Comparison of ENCODE assay signal across 8 mouse cellular contexts in the genomic region with DNA sequence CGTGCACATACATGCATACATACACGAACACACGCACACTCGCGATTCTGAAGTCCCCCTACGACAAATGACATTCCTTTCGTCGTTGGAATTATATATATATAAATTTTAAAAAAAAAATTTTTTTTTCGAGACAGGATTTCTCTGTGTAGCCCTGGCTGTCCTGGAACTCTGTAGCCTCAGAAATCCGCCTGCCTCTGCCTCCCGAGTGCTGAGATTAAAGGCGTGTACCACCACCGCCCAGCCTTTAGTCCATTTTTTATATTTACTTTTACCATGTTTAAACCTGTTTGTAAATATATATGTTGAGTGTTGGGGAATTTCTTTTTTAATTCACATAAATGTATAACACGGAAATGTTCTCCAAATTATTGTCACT. TPM values are rescaled to one million over a fixed set of nuclear protein-coding genes. Genes with fewer than 3 reads are reported as not detected.
DNase-seq lines count a peak whose midpoint lies in the region; ATAC-seq lines count a peak whose summit lies in the region.
"Had no signal": no experiment of that assay in that cellular context is flagged by ENCODE, and none has a peak within 500 bp of the region (broad histone marks: within the 10 kb centered on the region; RNA-seq: fewer than 3 reads in every experiment).

No protein-coding gene starts in this region.

- H3K4me2 ChIP-seq in forebrain, embryonic 13.5 days, result peak overlapping the region; percentile 89
- H3K4me2 ChIP-seq in limb, embryonic 15.5 days, result peak overlapping the region; percentile 72
- peak overlapping the region; percentile 69 for H3K4me2 ChIP-seq in stomach, embryonic 16.5 days (ENCODE audit: low read depth, low read length)

- WGBS in forebrain, embryonic 13.5 days, result 21% methylated on average over 14 of the region's 14 CpGs
- 17% methylated on average over 14 of the region's 14 CpGs for WGBS in limb, embryonic 15.5 days
- WGBS in stomach, embryonic 16.5 days, result 14% methylated on average over 14 of the region's 14 CpGs

- peak overlapping the region; percentile 71 for H3K9ac ChIP-seq in forebrain, embryonic 13.5 days
- peak overlapping the region; percentile 44; the same call in 1 of the 2 replicates for H3K9ac ChIP-seq in limb, embryonic 15.5 days
- peak overlapping the region; percentile 73 for H3K9ac ChIP-seq in stomach, embryonic 16.5 days (ENCODE audit: low read length)

- ATAC-seq in megakaryocyte, adult 5-6 weeks (ENCODE audit: poor library complexity, severe bottlenecking), result no peak
- peak; percentile 19; the same call in 1 of the 2 replicates for ATAC-seq in forebrain, embryonic 13.5 days
- no peak for ATAC-seq in limb, embryonic 15.5 days (ENCODE audit: insufficient number of reproducible peaks, low FRiP score, low TSS enrichment, low read depth)
- no peak for ATAC-seq in stomach, embryonic 16.5 days (ENCODE audit: insufficient read depth, low FRiP score)

- peak overlapping the region; percentile 95 for H3K4me3 ChIP-seq in megakaryocyte, embryonic 14.5 days (replicated peaks)
- H3K4me3 ChIP-seq in forebrain, embryonic 13.5 days, result peak overlapping the region; percentile 89
- peak overlapping the region; percentile 91 for H3K4me3 ChIP-seq in limb, embryonic 15.5 days
- H3K4me3 ChIP-seq in stomach, embryonic 16.5 days (replicated peaks; ENCODE audit: low read length), result peak overlapping the region; percentile 81

- peaks cover 26% of the 10 kb centered on the region for H3K36me3 ChIP-seq in megakaryocyte, embryonic 14.5 days (replicated peaks; ENCODE audit: low read length)
- peaks cover 10% of the 10 kb centered on the region for H3K36me3 ChIP-seq in forebrain, embryonic 13.5 days (ENCODE audit: poor library complexity, severe bottlenecking)
- H3K36me3 ChIP-seq in limb, embryonic 15.5 days, result peaks cover 16% of the 10 kb centered on the region
- no peaks in the 10 kb centered on the region for H3K36me3 ChIP-seq in stomach, embryonic 16.5 days (ENCODE audit: control insufficient read depth, insufficient read depth, low read length)

- no peak for DNase-seq in gastrocnemius, postnatal 36 days
- no peak for DNase-seq in right cerebral cortex, postnatal 36 days (ENCODE audit: low spot score in 2 of 2)

- intact Hi-C loops in gastrocnemius, postnatal 36 days (cut with DNase I), result no loop called here

- no peaks in the 10 kb centered on the region for H3K27me3 ChIP-seq in megakaryocyte, embryonic 14.5 days (replicated peaks)
- no peaks in the 10 kb centered on the region for H3K27me3 ChIP-seq in forebrain, embryonic 13.5 days
- H3K27me3 ChIP-seq in limb, embryonic 15.5 days, result no peaks in the 10 kb centered on the region
- no peaks in the 10 kb centered on the region for H3K27me3 ChIP-seq in stomach, embryonic 16.5 days (ENCODE audit: control insufficient read depth, insufficient read depth, low read length)

- H3K27ac ChIP-seq in forebrain, embryonic 13.5 days, result no peak overlapping the region
- no peak overlapping the region for H3K27ac ChIP-seq in limb, embryonic 15.5 days
- 0 out of 2 replicates have a peak overlapping the region, but pooled peaks have one; percentile 49 for H3K27ac ChIP-seq in stomach, embryonic 16.5 days (ENCODE audit: low read length)

- no peaks in the 10 kb centered on the region for H3K9me3 ChIP-seq in megakaryocyte, embryonic 14.5 days
- H3K9me3 ChIP-seq in forebrain, embryonic 13.5 days (replicated peaks), result no peaks in the 10 kb centered on the region
- no peaks in the 10 kb centered on the region for H3K9me3 ChIP-seq in limb, embryonic 15.5 days
- no peaks in the 10 kb centered on the region for H3K9me3 ChIP-seq in stomach, embryonic 16.5 days (replicated peaks; ENCODE audit: control insufficient read depth, low read length)

- H3K4me1 ChIP-seq in megakaryocyte, embryonic 14.5 days, result peaks cover 30% of the 10 kb centered on the region
- peaks cover 16% of the 10 kb centered on the region for H3K4me1 ChIP-seq in forebrain, embryonic 13.5 days
- peaks cover 7% of the 10 kb centered on the region; the same call in 1 of the 2 replicates for H3K4me1 ChIP-seq in limb, embryonic 15.5 days
- H3K4me1 ChIP-seq in stomach, embryonic 16.5 days (ENCODE audit: control insufficient read depth, insufficient read depth, low read length), result no peaks in the 10 kb centered on the region

RNA-seq across cellular contexts. Expression of a gene that starts 1.3 kb away (rescaled TPM):
- polyA plus RNA-seq in megakaryocyte, embryonic 14.5 days (2012; ENCODE audit: insufficient read depth, low replicate concordance), result 3.1 and 4.8 TPM in 2 replicates
- 35.9 and 38.4 TPM in 2 replicates for total RNA-seq in megakaryocyte, adult 5-6 weeks (2015)
- 35.1 and 39.4 TPM in 2 replicates for total RNA-seq in megakaryocyte, adult 5-6 weeks (2017)
- 6.6 and 8.2 TPM in 2 replicates for polyA plus RNA-seq in forebrain, embryonic 13.5 days (2015; fragmentation: Nextera tagmentation; extraction: Ambion mirVana)
- 8.3 and 8.6 TPM in 2 replicates for polyA plus RNA-seq in limb, embryonic 15.5 days (2015; fragmentation: Nextera tagmentation; extraction: Ambion mirVana)
- polyA plus RNA-seq in stomach, embryonic 16.5 days (2015; fragmentation: Nextera tagmentation; extraction: Ambion mirVana), result 9.8 and 10.0 TPM in 2 replicates
- total RNA-seq in gastrocnemius, postnatal 36 days (2021), result 10 to 100 TPM; 16.3 to 18.2 TPM

RNA-seq across cellular contexts. Expression of a gene that starts 16.0 kb away (rescaled TPM):
- polyA plus RNA-seq in megakaryocyte, embryonic 14.5 days (2012; ENCODE audit: insufficient read depth, low replicate concordance), result 3.3 and 14.1 TPM in 2 replicates
- 1.2 TPM in 1 of 2 replicates, not detected in the other for total RNA-seq in megakaryocyte, adult 5-6 weeks (2015)
- total RNA-seq in megakaryocyte, adult 5-6 weeks (2017), result not detected in 2 replicates
- 0.34 TPM in 1 of 2 replicates, not detected in the other for polyA plus RNA-seq in forebrain, embryonic 13.5 days (2015; fragmentation: Nextera tagmentation; extraction: Ambion mirVana)
- 0.43 and 0.76 TPM in 2 replicates for polyA plus RNA-seq in limb, embryonic 15.5 days (2015; fragmentation: Nextera tagmentation; extraction: Ambion mirVana)
- polyA plus RNA-seq in stomach, embryonic 16.5 days (2015; fragmentation: Nextera tagmentation; extraction: Ambion mirVana), result 1.4 and 1.8 TPM in 2 replicates
- total RNA-seq in gastrocnemius, postnatal 36 days (2021), result under 1 TPM in 1 of 2 experiments, not detected in 1; 0.54 TPM

RNA-seq across cellular contexts. Expression of a gene that starts 16.4 kb away (rescaled TPM):
- 2.7 and 7.6 TPM in 2 replicates for polyA plus RNA-seq in megakaryocyte, embryonic 14.5 days (2012; ENCODE audit: insufficient read depth, low replicate concordance)
- 7.5 and 10.3 TPM in 2 replicates for total RNA-seq in megakaryocyte, adult 5-6 weeks (2015)
- 5.2 and 5.4 TPM in 2 replicates for total RNA-seq in megakaryocyte, adult 5-6 weeks (2017)
- polyA plus RNA-seq in forebrain, embryonic 13.5 days (2015; fragmentation: Nextera tagmentation; extraction: Ambion mirVana), result 28.9 and 30.0 TPM in 2 replicates
- 44.5 and 48.3 TPM in 2 replicates for polyA plus RNA-seq in limb, embryonic 15.5 days (2015; fragmentation: Nextera tagmentation; extraction: Ambion mirVana)
- 33.1 and 38.3 TPM in 2 replicates for polyA plus RNA-seq in stomach, embryonic 16.5 days (2015; fragmentation: Nextera tagmentation; extraction: Ambion mirVana)
- 1 to 10 TPM; 3.6 to 4.1 TPM for total RNA-seq in gastrocnemius, postnatal 36 days (2021)

RNA-seq across cellular contexts. Expression of a gene that starts 43.8 kb away (rescaled TPM):
- polyA plus RNA-seq in megakaryocyte, embryonic 14.5 days (2012; ENCODE audit: insufficient read depth, low replicate concordance), result 1.4 TPM in 1 of 2 replicates, not detected in the other
- total RNA-seq in megakaryocyte, adult 5-6 weeks (2015), result not detected in 2 replicates
- total RNA-seq in megakaryocyte, adult 5-6 weeks (2017), result not detected in 2 replicates
- polyA plus RNA-seq in forebrain, embryonic 13.5 days (2015; fragmentation: Nextera tagmentation; extraction: Ambion mirVana), result 0.14 TPM in 1 of 2 replicates, not detected in the other
- polyA plus RNA-seq in limb, embryonic 15.5 days (2015; fragmentation: Nextera tagmentation; extraction: Ambion mirVana), result 0.14 and 0.15 TPM in 2 replicates
- polyA plus RNA-seq in stomach, embryonic 16.5 days (2015; fragmentation: Nextera tagmentation; extraction: Ambion mirVana), result not detected in 2 replicates
- total RNA-seq in gastrocnemius, postnatal 36 days (2021), result not detected

RNA-seq across cellular contexts. Expression of a gene that starts 58.5 kb away (rescaled TPM):
- not detected in 2 replicates for polyA plus RNA-seq in megakaryocyte, embryonic 14.5 days (2012; ENCODE audit: insufficient read depth, low replicate concordance)
- total RNA-seq in megakaryocyte, adult 5-6 weeks (2015), result 1.3 and 3.2 TPM in 2 replicates
- 0.40 and 2.7 TPM in 2 replicates for total RNA-seq in megakaryocyte, adult 5-6 weeks (2017)
- not detected in 2 replicates for polyA plus RNA-seq in forebrain, embryonic 13.5 days (2015; fragmentation: Nextera tagmentation; extraction: Ambion mirVana)
- 0.22 TPM in 1 of 2 replicates, not detected in the other for polyA plus RNA-seq in limb, embryonic 15.5 days (2015; fragmentation: Nextera tagmentation; extraction: Ambion mirVana)
- 0.15 TPM in 1 of 2 replicates, not detected in the other for polyA plus RNA-seq in stomach, embryonic 16.5 days (2015; fragmentation: Nextera tagmentation; extraction: Ambion mirVana)
- total RNA-seq in gastrocnemius, postnatal 36 days (2021), result under 1 TPM in 1 of 2 experiments, not detected in 1; 0.20 TPM
- polyA plus RNA-seq: brain, embryonic 14.5 days had no signal
